Mouse (Mus musculus): ENCODE measurements at regions not wholly inside any gene's neighbourhood (a gene's known extent, or its start where the extent isn't known, plus 50 kb on each side); places are given as distances from the start of the nearest gene placed in this dataset.

GRCm38 (mm10) chr13:113533884-113534445 lies 84.4 kb downstream of the Snx18 start:
- TF ChIP-seq CTCF (IDR thresholded peaks at IDR 0.05; ENCODE audit: control insufficient read depth, insufficient read depth, insufficient replicate concordance, low read depth, low read length) (no peak), POLR2A (IDR thresholded peaks at IDR 0.05; ENCODE audit: control insufficient read depth, low read depth, low read length) (no peak)

All from testis, adult 2 months (tissue).